Mouse (Mus musculus): Measurements from ENCODE around the gene Kctd18. TPM values are rescaled to one million over a fixed set of nuclear protein-coding genes. Genes with fewer than 3 reads are reported as not detected.

The Kctd18 gene
- polyA plus RNA-seq, 1 experiment from 2014 or later: 24.9 TPM

DNA sequence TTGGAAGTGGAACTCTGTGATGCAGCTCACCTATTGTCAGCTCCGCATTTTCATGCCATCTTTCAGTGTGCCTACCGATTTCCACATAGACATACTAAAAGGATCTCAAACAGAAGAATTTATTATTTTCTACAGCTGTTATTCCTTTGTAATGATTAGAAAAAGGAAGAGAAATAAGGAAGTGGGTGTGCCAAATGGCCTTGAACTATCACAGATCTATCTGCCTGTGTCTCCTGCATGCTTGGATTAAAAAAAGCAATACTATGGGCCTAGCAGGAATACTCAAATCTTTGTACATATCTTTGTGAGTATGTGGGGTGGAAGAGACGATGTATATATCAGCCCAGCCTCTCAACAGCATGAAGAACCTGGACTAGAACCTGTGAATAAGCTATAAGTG is 41.9 kb downstream of the Kctd18 start:
- no peak for ATAC-seq (ENCODE audit: insufficient number of reproducible peaks, insufficient read depth, low FRiP score, low TSS enrichment, low read depth)
- WGBS: 88% methylated on average over 3 of the region's 3 CpGs
- no peaks in the 10 kb centered on the region for H3K4me1 ChIP-seq
- no peak overlapping the region for H3K4me3 ChIP-seq
- H3K9me3 ChIP-seq: no peaks in the 10 kb centered on the region
- H3K36me3 ChIP-seq: no peaks in the 10 kb centered on the region
- H3K27me3 ChIP-seq: no peaks in the 10 kb centered on the region
- H3K9ac ChIP-seq: no peak overlapping the region
- H3K4me2 ChIP-seq: no peak overlapping the region
- no peak overlapping the region for H3K27ac ChIP-seq

DNA sequence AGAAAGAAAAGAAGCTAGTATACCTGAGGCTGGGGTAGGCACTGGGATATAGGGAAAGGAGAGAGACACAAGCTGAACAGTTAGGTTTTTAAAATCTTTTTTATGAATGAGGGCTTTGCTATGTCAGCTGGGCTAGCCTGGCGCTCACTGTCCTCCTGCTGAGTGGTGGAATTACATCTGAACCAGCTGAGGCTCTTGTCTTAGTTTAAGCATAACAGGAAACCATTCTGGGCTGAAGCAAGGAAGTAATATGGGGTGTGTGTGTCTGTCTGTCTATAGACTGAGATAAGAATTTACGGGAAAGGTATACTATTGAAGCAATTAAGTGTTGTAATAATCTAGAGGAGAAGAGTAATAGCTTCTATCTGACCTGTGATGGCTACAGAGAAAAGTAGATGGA is 47.2 kb downstream of the Kctd18 start:
- H3K9me3 ChIP-seq: no peaks in the 10 kb centered on the region
- peaks cover 5% of the 10 kb centered on the region for H3K36me3 ChIP-seq
- H3K4me2 ChIP-seq: no peak overlapping the region
- WGBS: 85% methylated on average over 2 of the region's 2 CpGs
- no peak overlapping the region for H3K27ac ChIP-seq
- no peak for ATAC-seq (ENCODE audit: insufficient number of reproducible peaks, insufficient read depth, low FRiP score, low TSS enrichment, low read depth)
- no peaks in the 10 kb centered on the region for H3K27me3 ChIP-seq
- H3K4me1 ChIP-seq: peaks cover 7% of the 10 kb centered on the region
- H3K4me3 ChIP-seq: no peak overlapping the region
- H3K9ac ChIP-seq: no peak overlapping the region

DNA sequence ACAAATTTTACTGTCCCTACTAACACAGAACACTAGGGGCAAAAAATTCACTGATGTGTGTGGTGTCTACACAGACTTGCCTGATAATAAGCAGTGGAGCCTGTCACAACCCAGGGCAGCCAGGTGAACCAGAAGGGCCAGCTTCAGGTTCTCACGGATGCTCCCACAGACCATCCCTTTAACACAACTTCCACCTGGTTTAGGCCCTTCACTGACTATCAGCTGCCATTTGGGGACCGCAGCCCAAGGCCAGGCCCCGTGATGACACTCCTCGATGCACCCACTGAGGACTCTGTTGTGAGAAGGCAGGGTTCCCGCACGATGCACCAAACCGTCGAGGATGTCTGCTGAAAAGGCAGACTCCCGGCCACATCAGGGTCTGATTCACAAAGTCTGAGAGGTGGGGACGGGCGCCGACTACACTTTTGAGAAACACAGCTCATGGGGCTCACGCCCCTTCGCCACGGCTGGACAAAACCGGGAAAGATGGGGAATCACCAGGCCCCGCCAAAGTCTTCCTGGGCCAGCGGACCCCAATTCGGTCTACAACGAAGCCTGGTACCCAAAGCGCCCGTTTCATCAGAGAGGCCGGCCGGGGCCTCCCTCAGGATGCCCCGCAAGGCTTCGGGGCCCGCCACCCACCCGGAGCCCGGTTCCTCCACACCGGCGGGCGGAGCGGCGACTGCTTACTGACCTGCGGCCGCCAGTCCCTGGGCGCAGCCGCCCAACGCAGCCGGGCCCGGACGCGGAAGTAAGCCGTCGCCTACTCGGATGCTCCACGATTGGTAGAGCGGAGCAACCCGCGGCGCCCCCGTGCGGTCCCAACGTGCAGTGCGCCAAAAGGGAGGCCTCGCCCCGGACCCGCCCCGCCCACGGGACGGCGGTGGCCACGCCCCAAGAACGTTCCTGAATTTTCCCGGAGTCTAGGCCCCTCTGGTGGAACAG is 49.2 kb downstream of the Kctd18 start:
- WGBS: under 1% methylated on average over 65 of the region's 65 CpGs
- Histone ChIP-seq H3K4me1 (peaks cover 7% of the 10 kb centered on the region), H3K27ac (peak overlapping the region; percentile 82), H3K9me3 (no peaks in the 10 kb centered on the region), H3K9ac (peak overlapping the region; percentile 92), H3K4me2 (peak overlapping the region; percentile 88), H3K4me3 (peak overlapping the region; percentile 83), H3K36me3 (peaks cover 15% of the 10 kb centered on the region), H3K27me3 (no peaks in the 10 kb centered on the region)
- peak; percentile 96 for ATAC-seq (ENCODE audit: insufficient number of reproducible peaks, insufficient read depth, low FRiP score, low TSS enrichment, low read depth)

DNA sequence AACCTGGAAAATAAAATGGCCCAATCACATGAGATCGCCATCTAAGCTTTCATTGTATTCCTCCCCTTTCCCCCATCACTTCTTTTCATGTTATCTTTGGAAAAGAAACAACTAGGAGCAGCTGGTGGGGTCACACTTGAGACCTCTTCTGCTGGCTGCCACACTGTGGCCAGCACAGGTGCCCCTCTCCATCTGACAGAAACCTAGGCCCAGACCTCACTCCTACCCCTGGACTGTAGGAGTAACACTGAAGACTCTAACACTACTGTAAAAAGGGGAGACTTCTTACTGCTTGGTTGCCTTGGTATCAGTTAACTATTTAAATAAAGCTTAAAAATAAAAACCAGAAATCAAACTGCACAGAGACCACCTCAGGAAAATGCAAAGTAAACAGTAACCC is 63.0 kb downstream of the Kctd18 start:
- peaks cover 4% of the 10 kb centered on the region; the same call in 1 of the 2 replicates for H3K4me1 ChIP-seq
- H3K27ac ChIP-seq: no peak overlapping the region
- no peaks in the 10 kb centered on the region for H3K27me3 ChIP-seq
- no peaks in the 10 kb centered on the region for H3K9me3 ChIP-seq
- H3K4me2 ChIP-seq: no peak overlapping the region
- H3K36me3 ChIP-seq: peaks cover 56% of the 10 kb centered on the region
- ATAC-seq (ENCODE audit: insufficient number of reproducible peaks, insufficient read depth, low FRiP score, low TSS enrichment, low read depth): no peak
- H3K4me3 ChIP-seq: no peak overlapping the region
- H3K9ac ChIP-seq: no peak overlapping the region
- WGBS: 91% methylated on average over 1 of the region's 1 CpGs

DNA sequence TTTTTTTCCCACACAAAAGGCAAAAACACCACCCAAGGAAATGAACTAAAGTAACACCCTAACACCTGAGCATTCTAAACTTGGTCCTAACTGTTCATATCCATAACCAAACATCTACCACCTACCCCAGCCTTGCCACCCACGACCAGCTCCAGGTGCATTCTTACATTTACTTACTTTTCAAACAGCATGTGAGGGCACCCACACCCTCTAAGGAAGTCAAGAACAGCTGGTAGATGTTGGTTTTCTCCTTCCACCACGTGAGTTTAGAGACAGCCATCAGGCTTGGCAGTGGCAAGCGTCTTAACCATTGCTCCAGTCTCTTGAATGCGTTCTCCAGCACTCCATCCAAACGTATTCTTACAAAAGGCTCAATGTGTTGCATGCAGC is 64.4 kb downstream of the Kctd18 start:
- Histone ChIP-seq H3K4me1 (peaks cover 4% of the 10 kb centered on the region; the same call in 1 of the 2 replicates), H3K9ac (no peak overlapping the region), H3K27ac (no peak overlapping the region), H3K36me3 (peaks cover 51% of the 10 kb centered on the region), H3K9me3 (no peaks in the 10 kb centered on the region), H3K4me3 (no peak overlapping the region), H3K27me3 (no peaks in the 10 kb centered on the region), H3K4me2 (no peak overlapping the region)
- no peak for ATAC-seq (ENCODE audit: insufficient number of reproducible peaks, insufficient read depth, low FRiP score, low TSS enrichment, low read depth)
- 80% methylated on average over 5 of the region's 5 CpGs for WGBS

DNA sequence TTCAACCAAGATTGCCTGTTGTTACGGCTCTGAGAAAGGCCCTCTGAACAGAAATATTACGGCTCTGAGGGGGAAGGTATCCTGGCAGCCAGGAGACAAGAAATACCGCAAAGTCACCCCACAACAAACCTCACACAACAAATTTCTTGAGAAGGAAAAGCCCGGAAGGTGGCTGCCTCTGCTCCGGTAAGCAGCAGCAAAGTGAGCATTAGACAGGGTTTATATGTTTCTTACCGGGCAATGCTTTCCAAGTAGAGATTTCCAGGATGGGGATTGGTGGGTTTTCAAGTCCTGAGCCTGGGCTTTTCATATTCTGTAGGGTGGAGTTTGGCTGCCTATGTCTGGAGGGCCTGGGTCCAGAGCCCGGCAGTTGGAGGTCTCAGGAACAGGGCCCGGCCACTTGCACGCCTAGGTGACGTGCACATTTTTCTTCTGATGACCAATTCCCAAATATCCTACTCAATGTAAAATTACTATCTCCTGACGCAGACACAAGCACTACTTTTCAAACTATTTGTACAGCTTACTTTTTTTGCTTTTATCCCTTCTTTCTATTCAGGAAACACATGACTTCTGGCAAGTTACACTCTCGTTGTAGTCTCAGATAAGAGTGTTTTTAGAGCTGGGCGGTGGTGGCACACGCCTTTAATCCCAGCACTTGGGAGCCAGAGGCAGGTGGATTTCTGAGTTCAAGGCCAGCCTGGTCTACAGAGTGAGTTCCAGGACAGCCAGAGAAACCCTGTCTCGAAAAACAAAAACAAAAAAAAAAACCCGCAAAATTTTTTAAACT is 65.0 kb downstream of the Kctd18 start:
- WGBS: 88% methylated on average over 16 of the region's 16 CpGs
- H3K4me3 ChIP-seq: no peak overlapping the region
- H3K27ac ChIP-seq: no peak overlapping the region
- no peaks in the 10 kb centered on the region for H3K27me3 ChIP-seq
- no peak for ATAC-seq (ENCODE audit: insufficient number of reproducible peaks, insufficient read depth, low FRiP score, low TSS enrichment, low read depth)
- no peaks in the 10 kb centered on the region for H3K9me3 ChIP-seq
- no peak overlapping the region for H3K9ac ChIP-seq
- H3K4me1 ChIP-seq: peaks cover 8% of the 10 kb centered on the region; the same call in 1 of the 2 replicates
- H3K4me2 ChIP-seq: no peak overlapping the region
- peaks cover 45% of the 10 kb centered on the region for H3K36me3 ChIP-seq

DNA sequence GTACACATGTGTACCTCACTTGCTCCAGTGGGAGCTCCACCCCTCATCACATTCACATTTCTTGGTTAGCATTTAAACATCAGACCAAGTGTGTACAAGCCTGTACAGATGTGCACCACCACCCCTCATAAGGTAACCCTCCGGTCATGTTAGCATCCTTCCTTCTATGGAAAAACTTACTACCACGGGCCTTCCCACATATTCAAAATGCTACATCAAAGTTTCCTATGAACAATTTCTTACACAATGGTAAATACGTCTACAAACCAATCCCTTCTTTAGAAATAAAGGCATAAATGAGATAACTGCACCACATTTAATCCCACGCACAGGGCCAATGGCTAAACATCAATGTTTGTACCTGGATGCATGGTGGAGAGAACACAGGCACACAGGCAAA is 66.2 kb downstream of the Kctd18 start:
- H3K36me3 ChIP-seq: peaks cover 40% of the 10 kb centered on the region
- peaks cover 15% of the 10 kb centered on the region for H3K4me1 ChIP-seq
- H3K4me3 ChIP-seq: no peak overlapping the region
- WGBS: 93% methylated on average over 4 of the region's 4 CpGs
- no peak overlapping the region for H3K9ac ChIP-seq
- ATAC-seq (ENCODE audit: insufficient number of reproducible peaks, insufficient read depth, low FRiP score, low TSS enrichment, low read depth): no peak
- H3K9me3 ChIP-seq: no peaks in the 10 kb centered on the region
- H3K27me3 ChIP-seq: no peaks in the 10 kb centered on the region
- no peak overlapping the region for H3K4me2 ChIP-seq
- H3K27ac ChIP-seq: no peak overlapping the region

DNA sequence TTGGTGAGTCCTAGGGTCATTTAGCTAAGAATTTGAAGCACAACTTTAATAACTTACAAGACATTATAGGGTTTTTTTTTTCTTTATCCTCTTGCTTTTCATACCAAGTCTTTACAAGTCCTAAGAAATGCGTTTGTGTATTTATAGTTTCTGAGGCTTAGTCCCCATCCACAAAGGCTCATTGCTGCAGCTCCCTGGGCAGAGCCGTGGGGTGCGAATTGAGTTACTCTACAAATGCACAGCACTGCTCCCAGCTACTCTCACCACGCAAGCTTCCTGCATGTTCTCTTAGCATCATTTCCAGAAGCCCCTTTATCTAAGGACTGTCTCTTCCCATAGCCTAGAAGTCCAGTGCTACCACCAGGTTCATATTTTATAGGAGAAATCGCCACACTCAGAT is 69.0 kb downstream of the Kctd18 start:
- Histone ChIP-seq H3K27me3 (no peaks in the 10 kb centered on the region), H3K4me2 (no peak overlapping the region), H3K9me3 (no peaks in the 10 kb centered on the region), H3K4me1 (peaks cover 18% of the 10 kb centered on the region), H3K27ac (no peak overlapping the region), H3K4me3 (no peak overlapping the region), H3K9ac (no peak overlapping the region), H3K36me3 (peaks cover 29% of the 10 kb centered on the region)
- ATAC-seq (ENCODE audit: insufficient number of reproducible peaks, insufficient read depth, low FRiP score, low TSS enrichment, low read depth): no peak
- 71% methylated on average over 5 of the region's 5 CpGs for WGBS

DNA sequence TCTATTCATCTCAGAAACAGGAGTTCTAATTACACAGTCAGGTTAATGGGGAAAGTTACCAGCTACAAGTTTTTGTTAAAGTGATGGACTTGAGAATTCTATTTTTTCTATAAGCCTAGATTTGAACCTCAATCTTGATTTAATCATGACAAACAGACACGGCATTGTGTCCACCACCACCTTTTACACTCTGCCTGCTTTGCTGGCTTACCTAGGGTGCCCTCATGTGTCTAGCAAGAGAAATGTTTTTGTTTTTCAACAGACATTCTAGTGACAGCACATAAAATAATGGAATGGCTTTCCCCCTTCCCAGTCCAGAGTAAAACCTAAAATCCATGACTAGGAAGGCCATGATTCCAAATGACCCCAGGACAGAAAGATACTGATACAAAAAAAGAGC is 69.6 kb downstream of the Kctd18 start:
- ATAC-seq (ENCODE audit: insufficient number of reproducible peaks, insufficient read depth, low FRiP score, low TSS enrichment, low read depth): no peak
- H3K36me3 ChIP-seq: peaks cover 30% of the 10 kb centered on the region
- 5% methylated on average over 1 of the region's 1 CpGs for WGBS
- H3K27me3 ChIP-seq: no peaks in the 10 kb centered on the region
- no peak overlapping the region for H3K4me3 ChIP-seq
- no peaks in the 10 kb centered on the region for H3K9me3 ChIP-seq
- no peak overlapping the region for H3K4me2 ChIP-seq
- peaks cover 18% of the 10 kb centered on the region for H3K4me1 ChIP-seq
- no peak overlapping the region for H3K27ac ChIP-seq
- no peak overlapping the region for H3K9ac ChIP-seq

DNA sequence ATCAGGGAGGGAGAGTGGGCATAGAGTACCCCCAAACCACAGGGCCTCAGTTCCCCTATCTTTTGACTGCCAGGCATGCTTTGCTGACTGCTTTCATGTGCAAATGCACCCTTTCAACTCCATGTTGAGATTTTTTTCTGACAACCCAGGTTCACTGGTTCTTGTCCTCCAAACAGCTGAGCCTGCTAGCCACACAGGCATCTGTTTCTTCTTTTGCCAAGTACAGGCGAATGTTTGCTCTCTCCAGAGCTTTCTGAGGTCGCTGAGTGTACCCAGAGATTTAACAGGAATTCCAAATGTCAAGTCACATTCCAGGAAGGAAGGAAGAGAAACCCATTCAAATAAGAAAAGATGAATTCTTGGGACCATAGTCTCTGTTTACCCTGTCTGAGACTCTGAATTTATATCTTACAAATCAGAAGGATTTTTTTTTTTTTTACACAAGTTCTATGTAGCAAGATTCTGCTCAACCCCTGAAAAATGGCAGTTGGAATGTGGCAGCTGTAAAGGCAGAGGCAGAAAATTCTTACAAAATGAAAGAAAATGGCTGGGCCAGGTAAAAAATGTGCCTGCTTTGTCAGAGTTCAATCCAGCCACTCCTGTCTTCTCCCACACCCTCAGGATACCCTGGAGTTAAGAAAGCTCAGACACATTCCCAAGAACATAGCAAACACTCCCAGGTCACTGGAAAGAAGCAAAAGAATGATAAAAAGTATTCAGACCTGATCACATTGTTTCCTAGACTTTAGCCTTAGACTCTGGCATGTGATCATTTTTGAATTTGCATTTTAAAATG is 71.0 kb downstream of the Kctd18 start:
- H3K27ac ChIP-seq: no peak overlapping the region
- ATAC-seq (ENCODE audit: insufficient number of reproducible peaks, insufficient read depth, low FRiP score, low TSS enrichment, low read depth): no peak
- WGBS: 9% methylated on average over 2 of the region's 2 CpGs

DNA sequence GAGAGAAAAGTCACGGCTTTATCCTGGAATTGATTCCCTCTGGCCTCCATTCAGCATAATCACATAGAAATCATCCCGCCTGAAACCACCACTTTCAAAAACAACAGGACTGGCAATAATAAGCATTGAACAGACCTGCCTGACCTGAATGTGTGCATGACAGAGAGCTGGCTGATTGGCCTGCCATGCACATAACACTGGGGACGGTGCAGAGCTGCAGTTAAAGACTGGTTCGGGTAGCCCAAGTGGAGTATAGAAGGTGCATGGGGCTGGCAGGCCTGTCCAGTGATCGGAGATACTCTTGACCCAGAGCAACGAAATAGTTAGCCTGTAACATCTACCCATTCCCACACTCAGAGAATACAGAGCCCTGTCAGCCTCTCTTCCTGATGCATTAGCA is 76.5 kb downstream of the Kctd18 start:
- peaks cover 9% of the 10 kb centered on the region; the same call in 1 of the 2 replicates for H3K4me1 ChIP-seq
- no peaks in the 10 kb centered on the region for H3K27me3 ChIP-seq
- no peak overlapping the region for H3K4me3 ChIP-seq
- H3K4me2 ChIP-seq: no peak overlapping the region
- H3K36me3 ChIP-seq: peaks cover 72% of the 10 kb centered on the region
- ATAC-seq (ENCODE audit: insufficient number of reproducible peaks, insufficient read depth, low FRiP score, low TSS enrichment, low read depth): no peak
- no peak overlapping the region for H3K27ac ChIP-seq
- no peaks in the 10 kb centered on the region for H3K9me3 ChIP-seq
- no peak overlapping the region for H3K9ac ChIP-seq
- 72% methylated on average over 6 of the region's 6 CpGs for WGBS

More for the DNA sequence above, 71.0 kb downstream of the Kctd18 start:
- H3K4me3 ChIP-seq: no peak overlapping the region
- H3K4me1 ChIP-seq: peaks cover 18% of the 10 kb centered on the region
- no peak overlapping the region for H3K4me2 ChIP-seq
- peaks cover 35% of the 10 kb centered on the region for H3K36me3 ChIP-seq
- H3K9me3 ChIP-seq: no peaks in the 10 kb centered on the region
- H3K9ac ChIP-seq: no peak overlapping the region; the same call in 1 of the 2 replicates
- no peaks in the 10 kb centered on the region for H3K27me3 ChIP-seq
